Mouse (Mus musculus) CH12.LX (cell line): ENCODE results near the gene Ate1. TPM values are rescaled to one million over a fixed set of nuclear protein-coding genes. Genes with fewer than 3 reads are reported as not detected.

Experiments
- DNase-seq: peaks from one replicate; pipeline ENCODE4 v3.0.0-alpha.2; 2013; ENCODE audit errors: extremely low read depth
- H3K27ac ChIP-seq: 2 replicates; pipeline ENCODE4 v1.5.1; 2012; ENCODE audit warnings: low read depth, mild to moderate bottlenecking, control low read depth, moderate library complexity; ENCODE audit not compliant: insufficient read depth
- H3K27me3 ChIP-seq: replicated peaks from 2 replicates; pipeline ENCODE3; 2012; ENCODE audit warnings: inconsistent platforms
- H3K36me3 ChIP-seq, 2 experiments: replicated peaks in 1 of 2; 2 replicates each; pipeline versions ENCODE3 to v1.6.1; 2012; ENCODE audit warnings: inconsistent platforms in 1 of 2, low read length in 1 of 2, mild to moderate bottlenecking in 1 of 2, mixed read lengths in 1 of 2, moderate library complexity in 1 of 2; ENCODE audit not compliant: control insufficient read depth in 1 of 2, insufficient read depth in 1 of 2
- H3K4me1 ChIP-seq, 2 experiments: 2 replicates each; pipeline ENCODE4 v1.6.1; 2012; ENCODE audit warnings: inconsistent platforms in 1 of 2, moderate library complexity in 1 of 2; ENCODE audit not compliant: insufficient read depth in 2 of 2, control insufficient read depth in 1 of 2
- H3K4me2 ChIP-seq: 2 replicates; pipeline ENCODE4 v1.6.1; 2012; ENCODE audit warnings: low read depth, mild to moderate bottlenecking, control low read depth; ENCODE audit not compliant: poor library complexity, insufficient read depth, severe bottlenecking
- H3K4me3 ChIP-seq, 3 experiments: fragments of 150-350 bp in 1 of 3; sonication (generic) in 1 of 3; replicated peaks in 1 of 3; 2 replicates each; pipeline versions ENCODE3 to v1.5.1; 2011 to 2012; ENCODE audit warnings: low read depth in 2 of 3, low read length in 2 of 3, mild to moderate bottlenecking in 2 of 3, moderate library complexity in 2 of 3, control low read depth in 1 of 3, improper control_type of control experiment in 1 of 3, inconsistent platforms in 1 of 3, mixed read lengths in 1 of 3; ENCODE audit not compliant: poor library complexity in 1 of 3
- H3K79me2 ChIP-seq: replicated peaks from 2 replicates; pipeline ENCODE4 v1.6.1; 2012; ENCODE audit warnings: mild to moderate bottlenecking, moderate library complexity; ENCODE audit not compliant: control insufficient read depth, poor library complexity, insufficient read depth, severe bottlenecking; ENCODE audit errors: extremely low read depth
- H3K9ac ChIP-seq: 2 replicates; pipeline ENCODE4 v1.6.1; 2012; ENCODE audit warnings: low read depth, mild to moderate bottlenecking, control low read depth, moderate library complexity; ENCODE audit not compliant: insufficient read depth
- H3K9me3 ChIP-seq: replicated peaks from 2 replicates; pipeline ENCODE3; 2012; ENCODE audit warnings: low read length, inconsistent platforms, mixed read lengths
- CHD1 ChIP-seq: IDR thresholded peaks from 2 replicates; pipeline ENCODE4 v1.6.1; 2012; ENCODE audit warnings: low read depth, low read length, improper control_type of control experiment, inconsistent platforms
- ELF1 ChIP-seq: IDR thresholded peaks from 2 replicates; pipeline ENCODE4 v1.6.1; 2014; ENCODE audit warnings: low read depth, mild to moderate bottlenecking, inconsistent platforms, low read length, improper control_type of control experiment
- EP300 ChIP-seq: IDR thresholded peaks from 2 replicates; pipeline ENCODE4 v1.6.1; 2011; ENCODE audit warnings: low read length, improper control_type of control experiment
- ETS1 ChIP-seq: conservative IDR thresholded peaks from 2 replicates; pipeline ENCODE4 v1.6.1; 2012; ENCODE audit warnings: low read depth, mild to moderate bottlenecking, inconsistent platforms, low read length, improper control_type of control experiment, moderate library complexity
- GABPA ChIP-seq: IDR thresholded peaks from 2 replicates; pipeline ENCODE4 v1.6.1; 2012; ENCODE audit warnings: low read depth, low read length, improper control_type of control experiment, inconsistent platforms; ENCODE audit not compliant: insufficient replicate concordance
- HCFC1 ChIP-seq: IDR thresholded peaks from 2 replicates; pipeline ENCODE4 v1.6.1; 2012; ENCODE audit warnings: low read depth, mild to moderate bottlenecking, inconsistent platforms, low read length, improper control_type of control experiment
- IRF4 ChIP-seq: IDR thresholded peaks from 2 replicates; pipeline ENCODE4 v1.6.1; 2014; ENCODE audit warnings: low read depth, mild to moderate bottlenecking, inconsistent platforms, low read length, improper control_type of control experiment
- JUN ChIP-seq: IDR thresholded peaks from 2 replicates; pipeline ENCODE4 v1.6.1; 2011; ENCODE audit warnings: low read depth, mild to moderate bottlenecking, low read length, improper control_type of control experiment, moderate library complexity; ENCODE audit not compliant: insufficient read depth
- KAT2A ChIP-seq: IDR thresholded peaks from 2 replicates; pipeline ENCODE4 v1.6.1; 2012; ENCODE audit warnings: low read length, improper control_type of control experiment, inconsistent platforms; ENCODE audit not compliant: insufficient replicate concordance
- MAX ChIP-seq: IDR thresholded peaks from 2 replicates; pipeline ENCODE4 v1.6.1; 2011; ENCODE audit warnings: low read length, improper control_type of control experiment
- MEF2A ChIP-seq: IDR thresholded peaks from 2 replicates; pipeline ENCODE4 v1.6.1; 2014; ENCODE audit warnings: low read depth, mild to moderate bottlenecking, inconsistent platforms, low read length, improper control_type of control experiment, borderline replicate concordance
- MXI1 ChIP-seq: IDR thresholded peaks from 2 replicates; pipeline ENCODE4 v1.6.1; 2011; ENCODE audit warnings: mild to moderate bottlenecking, low read depth, low read length, improper control_type of control experiment
- NELFE ChIP-seq: IDR thresholded peaks from 2 replicates; pipeline ENCODE4 v1.6.1; 2011; ENCODE audit warnings: low read depth, low read length, improper control_type of control experiment
- PAX5 ChIP-seq: IDR thresholded peaks from 2 replicates; pipeline ENCODE4 v1.6.1; 2012; ENCODE audit warnings: low read length, inconsistent platforms, mixed read lengths
- POLR2A ChIP-seq: IDR thresholded peaks from 2 replicates; pipeline ENCODE4 v1.6.1; 2011; ENCODE audit warnings: low read depth, mild to moderate bottlenecking, improper control_type of control experiment, low read length
- RCOR1 ChIP-seq: conservative IDR thresholded peaks from 2 replicates; pipeline ENCODE4 v1.6.1; 2012; ENCODE audit warnings: low read depth, mild to moderate bottlenecking, inconsistent platforms, low read length, improper control_type of control experiment
- SMC3 ChIP-seq: IDR thresholded peaks from 2 replicates; pipeline ENCODE4 v1.6.1; 2011; ENCODE audit warnings: low read depth, low read length, improper control_type of control experiment
- TBP ChIP-seq: conservative IDR thresholded peaks from 2 replicates; pipeline ENCODE4 v1.6.1; 2011; ENCODE audit warnings: low read depth, low read length, improper control_type of control experiment
- TCF12 ChIP-seq: IDR thresholded peaks from 2 replicates; pipeline ENCODE4 v1.6.1; 2014; ENCODE audit warnings: low read depth, mild to moderate bottlenecking, inconsistent platforms, low read length, improper control_type of control experiment
- USF1 ChIP-seq: IDR thresholded peaks from 2 replicates; pipeline ENCODE4 v1.6.1; 2014; ENCODE audit warnings: low read depth, mild to moderate bottlenecking, inconsistent platforms, low read length, improper control_type of control experiment
- USF2 ChIP-seq: conservative IDR thresholded peaks from 2 replicates; pipeline ENCODE4 v1.6.1; 2011; ENCODE audit warnings: low read depth, low read length, improper control_type of control experiment
- ZKSCAN1 ChIP-seq: IDR thresholded peaks from 2 replicates; pipeline ENCODE4 v1.6.1; 2012; ENCODE audit warnings: low read depth, inconsistent platforms, low read length, improper control_type of control experiment, borderline replicate concordance
- ZNF384 ChIP-seq: IDR thresholded peaks from 2 replicates; pipeline ENCODE4 v1.6.1; 2012; ENCODE audit warnings: low read depth, low read length, improper control_type of control experiment, inconsistent platforms
- dilution Hi-C: fragments of 300-500 bp; cut with MboI; formaldehyde crosslinking; loops from 2 replicates; pipeline ENCODE4 v1.14.3; 2020; ENCODE audit warnings: low sequenced_read_pairs; ENCODE audit not compliant: extremely low pct_unique_long_range_greater_than_20kb, extremely low pct_ligation_motif_present
- in situ Hi-C: fragments of 300-500 bp; cut with MboI; formaldehyde crosslinking; loops from 3 replicates; pipeline ENCODE4 v1.14.3; 2019; ENCODE audit warnings: low sequenced_read_pairs, low pct_ligation_motif_present, low pct_unique_long_range_greater_than_20kb, mixed read lengths
- polyA plus RNA-seq: library from polyadenylated mRNA; unstranded; fragments of >175 nt; gene quantifications from 2 replicates; pipeline ENCODE4 v1.2.1, GENCODE M21; 2012; ENCODE audit warnings: low read depth; ENCODE audit not compliant: insufficient read length
- total RNA-seq, 2 experiments: library from RNA; depleted of rRNA; stranded (reverse); fragments of 300-350 nt in 1 of 2; fragments of >200 nt in 1 of 2; gene quantifications; 2 replicates each; pipeline ENCODE4 v1.2.3; 2012 to 2014

The Ate1 gene
- total and polyA plus RNA-seq, 3 experiments = 12.2 to 15.4 (median 14.3) TPM

GRCm38 (mm10) chr7:130380367-130380766 is 139.8 kb downstream of the Ate1 start:
- peaks cover 2% of the 10 kb centered on the region for H3K9me3 ChIP-seq
- no peak overlapping the region for H3K27ac ChIP-seq
- no peak for DNase-seq
- no peaks in the 10 kb centered on the region for H3K27me3 ChIP-seq
- no peaks in the 10 kb centered on the region for H3K79me2 ChIP-seq
- no peaks in the 10 kb centered on the region for H3K4me1 ChIP-seq
- TF ChIP-seq JUN = no peak
- no peak for TF ChIP-seq ZKSCAN1
- TF ChIP-seq POLR2A = no peak
- TF ChIP-seq ETS1 = no peak
- no peak for TF ChIP-seq IRF4
- TF ChIP-seq TCF12 = no peak
- no peak for TF ChIP-seq MAX
- TF ChIP-seq KAT2A = no peak
- no peak for TF ChIP-seq HCFC1
- no peak for TF ChIP-seq EP300
- no peak for TF ChIP-seq USF2
- TF ChIP-seq SMC3 = no peak
- no peak for TF ChIP-seq CHD1
- no peak for TF ChIP-seq RCOR1
- dilution Hi-C loops (no loop called here), in situ Hi-C loops (no loop called here)
- H3K4me3 ChIP-seq = no peak overlapping the region
- no peak overlapping the region for H3K4me2 ChIP-seq
- no peak overlapping the region for H3K9ac ChIP-seq
- no peaks in the 10 kb centered on the region for H3K36me3 ChIP-seq

- no peak for DNase-seq
- no peak overlapping the region for H3K4me3 ChIP-seq
- H3K9ac ChIP-seq = no peak overlapping the region
- in situ Hi-C loops = no loop called here
- TF ChIP-seq USF1 (no peak), IRF4 (no peak), MEF2A (no peak), JUN (no peak), GABPA (no peak), RCOR1 (no peak), ELF1 (no peak), PAX5 (no peak), MXI1 (no peak), ZNF384 (no peak), NELFE (no peak), TBP (no peak), EP300 (no peak)
- dilution Hi-C loops = no loop called here
- H3K79me2 ChIP-seq = no peaks in the 10 kb centered on the region
- no peaks in the 10 kb centered on the region for H3K27me3 ChIP-seq
- no peak overlapping the region for H3K4me2 ChIP-seq
- no peaks in the 10 kb centered on the region for H3K36me3 ChIP-seq
- H3K27ac ChIP-seq = no peak overlapping the region
- H3K4me1 ChIP-seq = no peaks in the 10 kb centered on the region
- H3K9me3 ChIP-seq = peaks cover 2% of the 10 kb centered on the region
Measured at GRCm38 (mm10) chr7:130379886-130380285, 140.3 kb downstream of the Ate1 start.
